Mouse (Mus musculus) CH12.LX (cell line): Measurements from ENCODE around the gene Pmis2. TPM values are rescaled to one million over a fixed set of nuclear protein-coding genes. Genes with fewer than 3 reads are reported as not detected.

ENCODE experiments used
- DNase-seq: peaks from one replicate; pipeline ENCODE4 v3.0.0-alpha.2; 2013; ENCODE audit errors: extremely low read depth
- H3K27ac ChIP-seq: 2 replicates; pipeline ENCODE4 v1.5.1; 2012; ENCODE audit warnings: low read depth, mild to moderate bottlenecking, control low read depth, moderate library complexity; ENCODE audit not compliant: insufficient read depth
- H3K27me3 ChIP-seq: replicated peaks from 2 replicates; pipeline ENCODE3; 2012; ENCODE audit warnings: inconsistent platforms
- H3K36me3 ChIP-seq, 2 experiments: replicated peaks in 1 of 2; 2 replicates each; pipeline versions ENCODE3 to v1.6.1; 2012; ENCODE audit warnings: inconsistent platforms in 1 of 2, low read length in 1 of 2, mild to moderate bottlenecking in 1 of 2, mixed read lengths in 1 of 2, moderate library complexity in 1 of 2; ENCODE audit not compliant: control insufficient read depth in 1 of 2, insufficient read depth in 1 of 2
- H3K4me1 ChIP-seq, 2 experiments: 2 replicates each; pipeline ENCODE4 v1.6.1; 2012; ENCODE audit warnings: inconsistent platforms in 1 of 2, moderate library complexity in 1 of 2; ENCODE audit not compliant: insufficient read depth in 2 of 2, control insufficient read depth in 1 of 2
- H3K4me2 ChIP-seq: 2 replicates; pipeline ENCODE4 v1.6.1; 2012; ENCODE audit warnings: low read depth, mild to moderate bottlenecking, control low read depth; ENCODE audit not compliant: poor library complexity, insufficient read depth, severe bottlenecking
- H3K4me3 ChIP-seq, 3 experiments: fragments of 150-350 bp in 1 of 3; sonication (generic) in 1 of 3; replicated peaks in 1 of 3; 2 replicates each; pipeline versions ENCODE3 to v1.5.1; 2011 to 2012; ENCODE audit warnings: low read depth in 2 of 3, low read length in 2 of 3, mild to moderate bottlenecking in 2 of 3, moderate library complexity in 2 of 3, control low read depth in 1 of 3, improper control_type of control experiment in 1 of 3, inconsistent platforms in 1 of 3, mixed read lengths in 1 of 3; ENCODE audit not compliant: poor library complexity in 1 of 3
- H3K79me2 ChIP-seq: replicated peaks from 2 replicates; pipeline ENCODE4 v1.6.1; 2012; ENCODE audit warnings: mild to moderate bottlenecking, moderate library complexity; ENCODE audit not compliant: control insufficient read depth, poor library complexity, insufficient read depth, severe bottlenecking; ENCODE audit errors: extremely low read depth
- H3K9ac ChIP-seq: 2 replicates; pipeline ENCODE4 v1.6.1; 2012; ENCODE audit warnings: low read depth, mild to moderate bottlenecking, control low read depth, moderate library complexity; ENCODE audit not compliant: insufficient read depth
- H3K9me3 ChIP-seq: replicated peaks from 2 replicates; pipeline ENCODE3; 2012; ENCODE audit warnings: low read length, inconsistent platforms, mixed read lengths
- BHLHE40 ChIP-seq: IDR thresholded peaks from 2 replicates; pipeline ENCODE4 v1.6.1; 2011; ENCODE audit warnings: mild to moderate bottlenecking, low read depth, low read length, improper control_type of control experiment
- CHD1 ChIP-seq: IDR thresholded peaks from 2 replicates; pipeline ENCODE4 v1.6.1; 2012; ENCODE audit warnings: low read depth, low read length, improper control_type of control experiment, inconsistent platforms
- CHD2 ChIP-seq: IDR thresholded peaks from 2 replicates; pipeline ENCODE4 v1.6.1; 2011; ENCODE audit warnings: low read length, improper control_type of control experiment
- CTCF ChIP-seq, 2 experiments: IDR thresholded peaks in 1 of 2; conservative IDR thresholded peaks in 1 of 2; 2 replicates each; pipeline ENCODE4 v1.5.1; 2011 to 2012; ENCODE audit warnings: low read depth in 2 of 2, low read length in 2 of 2, improper control_type of control experiment in 1 of 2, inconsistent platforms in 1 of 2, mild to moderate bottlenecking in 1 of 2, moderate library complexity in 1 of 2
- ELF1 ChIP-seq: IDR thresholded peaks from 2 replicates; pipeline ENCODE4 v1.6.1; 2014; ENCODE audit warnings: low read depth, mild to moderate bottlenecking, inconsistent platforms, low read length, improper control_type of control experiment
- EP300 ChIP-seq: IDR thresholded peaks from 2 replicates; pipeline ENCODE4 v1.6.1; 2011; ENCODE audit warnings: low read length, improper control_type of control experiment
- ETS1 ChIP-seq: conservative IDR thresholded peaks from 2 replicates; pipeline ENCODE4 v1.6.1; 2012; ENCODE audit warnings: low read depth, mild to moderate bottlenecking, inconsistent platforms, low read length, improper control_type of control experiment, moderate library complexity
- MAX ChIP-seq: IDR thresholded peaks from 2 replicates; pipeline ENCODE4 v1.6.1; 2011; ENCODE audit warnings: low read length, improper control_type of control experiment
- MEF2A ChIP-seq: IDR thresholded peaks from 2 replicates; pipeline ENCODE4 v1.6.1; 2014; ENCODE audit warnings: low read depth, mild to moderate bottlenecking, inconsistent platforms, low read length, improper control_type of control experiment, borderline replicate concordance
- MXI1 ChIP-seq: IDR thresholded peaks from 2 replicates; pipeline ENCODE4 v1.6.1; 2011; ENCODE audit warnings: mild to moderate bottlenecking, low read depth, low read length, improper control_type of control experiment
- NRF1 ChIP-seq: IDR thresholded peaks from 2 replicates; pipeline ENCODE4 v1.6.1; 2014; ENCODE audit warnings: low read depth, mild to moderate bottlenecking, inconsistent platforms, low read length, improper control_type of control experiment, moderate library complexity
- PAX5 ChIP-seq: IDR thresholded peaks from 2 replicates; pipeline ENCODE4 v1.6.1; 2012; ENCODE audit warnings: low read length, inconsistent platforms, mixed read lengths
- POLR2A ChIP-seq: IDR thresholded peaks from 2 replicates; pipeline ENCODE4 v1.6.1; 2011; ENCODE audit warnings: low read depth, mild to moderate bottlenecking, improper control_type of control experiment, low read length
- POLR2AphosphoS2 ChIP-seq: IDR thresholded peaks from 2 replicates; pipeline ENCODE4 v1.6.1; 2011; ENCODE audit warnings: low read depth, low read length, improper control_type of control experiment
- RAD21 ChIP-seq: IDR thresholded peaks from 2 replicates; pipeline ENCODE4 v1.6.1; 2011; ENCODE audit warnings: low read depth, mild to moderate bottlenecking, low read length, improper control_type of control experiment, moderate library complexity
- RCOR1 ChIP-seq: conservative IDR thresholded peaks from 2 replicates; pipeline ENCODE4 v1.6.1; 2012; ENCODE audit warnings: low read depth, mild to moderate bottlenecking, inconsistent platforms, low read length, improper control_type of control experiment
- SMC3 ChIP-seq: IDR thresholded peaks from 2 replicates; pipeline ENCODE4 v1.6.1; 2011; ENCODE audit warnings: low read depth, low read length, improper control_type of control experiment
- TBP ChIP-seq: conservative IDR thresholded peaks from 2 replicates; pipeline ENCODE4 v1.6.1; 2011; ENCODE audit warnings: low read depth, low read length, improper control_type of control experiment
- UBTF ChIP-seq: IDR thresholded peaks from 2 replicates; pipeline ENCODE4 v1.6.1; 2012; ENCODE audit warnings: low read depth, mild to moderate bottlenecking, inconsistent platforms, low read length, improper control_type of control experiment, moderate library complexity
- ZKSCAN1 ChIP-seq: IDR thresholded peaks from 2 replicates; pipeline ENCODE4 v1.6.1; 2012; ENCODE audit warnings: low read depth, inconsistent platforms, low read length, improper control_type of control experiment, borderline replicate concordance
- dilution Hi-C: fragments of 300-500 bp; cut with MboI; formaldehyde crosslinking; loops from 2 replicates; pipeline ENCODE4 v1.14.3; 2020; ENCODE audit warnings: low sequenced_read_pairs; ENCODE audit not compliant: extremely low pct_unique_long_range_greater_than_20kb, extremely low pct_ligation_motif_present
- in situ Hi-C: fragments of 300-500 bp; cut with MboI; formaldehyde crosslinking; loops from 3 replicates; pipeline ENCODE4 v1.14.3; 2019; ENCODE audit warnings: low sequenced_read_pairs, low pct_ligation_motif_present, low pct_unique_long_range_greater_than_20kb, mixed read lengths
- polyA plus RNA-seq: library from polyadenylated mRNA; unstranded; fragments of >175 nt; gene quantifications from 2 replicates; pipeline ENCODE4 v1.2.1, GENCODE M21; 2012; ENCODE audit warnings: low read depth; ENCODE audit not compliant: insufficient read length
- total RNA-seq, 2 experiments: library from RNA; depleted of rRNA; stranded (reverse); fragments of 300-350 nt in 1 of 2; fragments of >200 nt in 1 of 2; gene quantifications; 2 replicates each; pipeline ENCODE4 v1.2.3; 2012 to 2014

Gene Pmis2
- total and polyA plus RNA-seq, 3 experiments = not detected

GRCm38 (mm10) chr7:30711942-30712341 lies 40.5 kb upstream of the Pmis2 start, which contains the start of gene Atp4a:
Gene Atp4a (plus strand): TSS chr7:30712209.
- no peak within 1 kb of the TSS for H3K4me2 ChIP-seq
- H3K79me2 ChIP-seq = no peaks in the 10 kb centered on the region
- H3K4me3 ChIP-seq = no peak within 1 kb of the TSS
- TF ChIP-seq TBP (no peak), ETS1 (no peak), SMC3 (no peak), PAX5 (no peak), CHD2 (no peak), MEF2A (no peak), POLR2AphosphoS2 (no peak), POLR2A (no peak), UBTF (no peak), CHD1 (no peak), BHLHE40 (no peak), ELF1 (no peak)
- H3K9ac ChIP-seq = no peak within 1 kb of the TSS
- no peak within 1 kb of the TSS for H3K27ac ChIP-seq
- H3K36me3 ChIP-seq = no peaks in the 10 kb centered on the region
- dilution Hi-C loops (no loop called here), in situ Hi-C loops (loop anchor here (5.0 kb wide), 1 partner anchor 35 kb away; no protein-coding TSS in a partner anchor)
- peaks cover 30% of the 10 kb centered on the region for H3K27me3 ChIP-seq
- H3K4me1 ChIP-seq = peaks cover 5 to 17% of the 10 kb centered on the region in 2 experiments; a peak in 3 of 4 replicates
- no peak for DNase-seq
- no peaks in the 10 kb centered on the region for H3K9me3 ChIP-seq

- dilution Hi-C loops = no loop called here
- Histone ChIP-seq H3K27ac (no peak overlapping the region), H3K9me3 (no peaks in the 10 kb centered on the region), H3K4me2 (no peak overlapping the region), H3K9ac (no peak overlapping the region), H3K36me3 (no peaks in the 10 kb centered on the region), H3K27me3 (peaks cover 15% of the 10 kb centered on the region), H3K79me2 (no peaks in the 10 kb centered on the region), H3K4me1 (peaks cover 0 to 4% of the 10 kb centered on the region in 2 experiments; a peak in 1 of 4 replicates), H3K4me3 (no peak overlapping the region)
- no peak for TF ChIP-seq RCOR1
- no peak for TF ChIP-seq MXI1
- no peak for TF ChIP-seq TBP
- no peak for TF ChIP-seq MAX
- no peak for TF ChIP-seq ZKSCAN1
- TF ChIP-seq NRF1 = no peak
- no peak for TF ChIP-seq ETS1
- TF ChIP-seq RAD21 = no peak
- TF ChIP-seq CTCF (conservative IDR thresholded peaks at IDR 0.05 in 1 of 2, IDR thresholded peaks at IDR 0.05 in 1 of 2; ENCODE audit: low read depth in 2 of 2, low read length in 2 of 2) = no peak
- no peak for TF ChIP-seq EP300
- in situ Hi-C loops = no loop called here
- DNase-seq = no peak
These were observed 36.0 kb upstream of the Pmis2 start for GRCm38 (mm10) chr7:30707441-30707840.
